Mouse (Mus musculus) gastrocnemius, postnatal 14 days (tissue): ENCODE results near the gene Fam168a. TPM values are rescaled to one million over a fixed set of nuclear protein-coding genes. Genes with fewer than 3 reads are reported as not detected.

Experiments used
- DNase-seq: peaks from one replicate; pipeline ENCODE4 v3.0.0; 2021; ENCODE audit warnings: mixed read lengths
- intact Hi-C: fragments of 180-260 bp; cut with DNase I; formaldehyde crosslinking; loops from one replicate; pipeline ENCODE4 v1.15.1; 2025; ENCODE audit warnings: low total_unique reads
- total RNA-seq, 2 experiments: library from RNA; stranded (reverse); gene quantifications; 2 replicates each; pipeline ENCODE4 v1.2.3; 2021

Fam168a gene
- total RNA-seq, 2 experiments from 2014 or later = 40.1 to 44.0 TPM

DNA sequence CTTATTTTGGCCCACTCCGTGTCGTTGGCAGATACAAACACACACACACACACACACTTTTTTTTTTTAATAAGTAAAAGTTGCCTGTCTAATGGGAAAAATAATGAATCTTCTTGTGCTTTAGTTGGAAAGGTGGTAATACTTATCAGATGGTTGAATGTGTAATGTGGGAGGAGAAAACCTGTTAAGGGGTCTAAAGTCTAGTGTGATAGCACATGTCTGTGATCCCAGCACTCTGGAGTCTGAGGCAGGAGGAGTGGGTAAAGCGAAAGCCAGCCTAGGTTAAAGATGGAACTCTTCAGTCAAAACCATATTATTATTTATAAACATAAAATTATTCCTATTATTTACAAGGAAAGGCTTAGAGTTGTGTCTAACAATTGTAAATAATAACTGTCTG is 61.6 kb downstream of the Fam168a start:
- DNase-seq = no peak
- intact Hi-C loops = no loop called here

- DNase-seq = no peak
- intact Hi-C loops = no loop called here
Measured at GRCm38 (mm10) chr7:100769534-100770083, 63.2 kb downstream of the Fam168a start.

DNA sequence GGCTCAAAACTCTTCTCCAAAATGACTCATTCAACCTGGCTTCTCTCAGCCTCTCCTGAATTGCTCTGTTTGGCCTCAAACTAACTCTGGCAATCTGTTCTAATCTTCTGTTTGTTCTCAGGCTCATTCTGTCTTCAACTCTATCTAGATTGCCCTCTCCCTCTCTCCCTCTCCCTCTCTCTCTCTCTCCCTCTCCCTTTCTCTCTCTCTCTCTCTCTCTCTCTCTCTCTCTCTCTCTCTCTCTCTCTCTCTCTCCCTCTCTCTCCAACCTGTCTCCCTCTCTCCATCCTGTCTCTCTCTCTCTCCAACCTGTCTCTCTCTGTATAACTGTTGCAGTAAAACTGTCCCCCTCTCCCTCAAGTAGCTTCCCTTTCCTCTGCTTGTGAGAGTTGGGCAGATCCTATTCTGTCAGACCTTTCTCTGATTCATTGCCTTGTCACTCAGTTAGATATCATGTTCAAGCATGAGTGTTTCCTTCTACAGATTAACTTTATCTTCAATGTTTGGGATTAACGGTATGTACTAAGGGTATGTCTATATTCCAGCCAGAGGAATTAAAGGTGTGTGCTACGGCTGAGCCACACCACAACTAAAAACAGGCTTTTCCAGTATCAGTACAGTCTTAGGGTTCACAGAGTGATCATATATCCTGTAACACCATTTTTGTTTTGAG is 64.4 kb downstream of the Fam168a start:
- intact Hi-C loops = no loop called here

GRCm38 (mm10) chr7:100774189-100774588 is 67.8 kb downstream of the Fam168a start:
- intact Hi-C loops = no loop called here
- DNase-seq = no peak

More for the DNA sequence above, 64.4 kb downstream of the Fam168a start:
- no peak for DNase-seq

- intact Hi-C loops = no loop called here
- no peak for DNase-seq
Measured at GRCm38 (mm10) chr7:100775810-100776209, 69.4 kb downstream of the Fam168a start.

DNA sequence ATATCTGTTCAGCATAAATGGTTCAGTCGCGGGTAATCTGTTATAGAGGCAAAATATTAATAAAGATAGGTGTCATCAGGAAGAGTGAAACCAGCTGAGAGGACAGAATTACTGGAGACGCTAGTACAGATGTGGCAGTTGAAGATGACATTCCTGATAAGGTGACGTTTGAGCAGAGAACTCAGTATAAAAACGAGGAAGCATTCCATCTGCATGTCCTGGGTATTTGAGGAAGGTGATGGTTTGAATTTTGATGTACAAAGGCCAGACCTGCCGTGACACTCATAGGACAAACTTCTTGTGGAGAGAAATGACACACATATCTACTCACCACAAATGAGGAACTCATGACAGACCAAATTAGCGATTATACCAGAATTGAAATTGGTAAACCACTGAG is 73.8 kb downstream of the Fam168a start:
- no peak for DNase-seq
- intact Hi-C loops = no loop called here

GRCm38 (mm10) chr7:100784650-100785049 is 78.2 kb downstream of the Fam168a start:
- no peak for DNase-seq
- intact Hi-C loops = no loop called here

- DNase-seq = no peak
- intact Hi-C loops = no loop called here
Measured at GRCm38 (mm10) chr7:100785426-100785825, 79.0 kb downstream of the Fam168a start.

DNA sequence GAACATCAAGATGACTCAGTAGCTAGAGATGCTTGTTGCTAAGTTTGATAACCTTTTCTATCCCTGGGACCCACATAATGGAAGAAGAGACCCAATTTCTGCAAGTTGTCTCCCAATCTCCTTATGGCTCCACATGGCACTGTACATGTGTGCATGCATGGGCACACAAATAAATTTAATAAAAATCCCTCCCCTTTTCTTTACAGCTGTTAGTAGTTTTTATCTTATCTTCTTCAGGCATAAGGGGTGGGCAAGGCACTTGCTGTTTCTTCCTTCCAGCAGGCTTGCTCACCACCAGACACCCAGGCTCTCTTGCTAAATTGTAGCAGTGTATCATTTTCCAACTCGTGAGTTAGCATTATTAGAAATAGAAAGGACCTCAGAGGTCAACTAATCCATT is 79.6 kb downstream of the Fam168a start:
- DNase-seq = no peak
- intact Hi-C loops = no loop called here

- intact Hi-C loops = no loop called here
- peak; percentile 56 for DNase-seq
Measured at GRCm38 (mm10) chr7:100788291-100788690, 81.9 kb downstream of the Fam168a start.

DNA sequence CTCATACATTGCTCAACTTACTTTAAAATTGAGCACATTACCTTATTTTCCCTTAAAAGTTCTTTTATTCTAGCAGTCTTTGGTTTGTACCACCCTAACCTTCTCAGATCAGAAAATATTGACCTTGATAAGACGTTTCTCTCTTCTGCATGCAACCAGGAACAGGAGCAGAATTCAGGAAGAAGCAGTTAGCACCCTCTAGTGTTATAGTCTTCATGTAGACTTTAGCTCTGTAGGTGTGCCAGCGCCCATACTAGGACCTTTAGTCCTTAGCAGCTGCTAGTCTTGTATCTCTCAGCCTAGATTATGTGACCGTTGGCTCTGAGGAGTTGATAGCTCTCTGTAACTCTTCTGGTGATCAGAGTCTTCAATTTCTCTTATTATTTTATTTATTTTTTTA is 92.4 kb downstream of the Fam168a start:
- no peak for DNase-seq
- intact Hi-C loops = loop anchor here (5.0 kb wide), 1 partner anchor 112 kb away; no protein-coding TSS in a partner anchor

GRCm38 (mm10) chr7:100805391-100805790 is 99.0 kb downstream of the Fam168a start:
- intact Hi-C loops = no loop called here
- DNase-seq = no peak

DNA sequence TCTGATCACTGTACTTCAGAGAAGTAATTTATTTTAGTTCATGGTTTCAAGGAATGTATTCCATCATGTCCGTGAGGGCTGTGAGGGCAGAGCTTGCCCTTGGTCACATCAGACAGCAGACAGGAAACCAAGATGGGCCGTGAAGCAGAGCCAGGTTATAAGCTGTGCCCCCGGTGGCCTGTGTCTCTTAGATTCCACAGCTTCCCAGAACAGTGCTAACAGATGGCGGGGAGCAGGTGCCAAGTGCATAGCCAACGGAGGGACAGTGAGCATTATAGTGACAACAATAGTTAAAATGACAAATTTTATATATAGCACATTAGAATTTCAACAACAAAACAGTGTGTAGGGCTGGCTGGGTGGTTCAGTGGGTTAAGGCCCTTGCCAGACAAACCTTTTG is 105.5 kb downstream of the Fam168a start:
- DNase-seq = no peak
- intact Hi-C loops = no loop called here

DNA sequence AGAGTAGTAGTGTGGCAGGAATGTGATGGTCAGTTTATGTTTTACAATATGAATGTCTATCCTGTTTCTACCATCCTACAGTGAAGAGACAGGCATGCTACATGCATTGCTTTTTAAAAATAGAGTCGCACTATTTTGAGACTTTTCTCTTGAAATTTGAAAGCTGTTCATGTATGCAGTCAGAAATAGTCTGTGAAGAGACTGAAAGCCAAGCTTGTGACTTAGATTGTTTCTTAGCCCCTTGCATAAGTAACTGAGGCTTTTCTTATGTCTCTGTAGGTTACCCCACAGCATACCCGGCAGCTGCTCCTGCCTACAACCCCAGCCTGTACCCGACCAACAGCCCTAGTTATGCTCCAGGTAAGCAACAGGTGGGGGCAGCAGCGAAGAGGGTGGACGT is 106.2 kb downstream of the Fam168a start:
- DNase-seq = no peak
- intact Hi-C loops = no loop called here

- DNase-seq = no peak
- intact Hi-C loops = no loop called here
Measured at GRCm38 (mm10) chr7:100815900-100816570, 109.6 kb downstream of the Fam168a start.

- no peak for DNase-seq
- intact Hi-C loops = no loop called here
Measured at GRCm38 (mm10) chr7:100816759-100817441, 110.5 kb downstream of the Fam168a start.

DNA sequence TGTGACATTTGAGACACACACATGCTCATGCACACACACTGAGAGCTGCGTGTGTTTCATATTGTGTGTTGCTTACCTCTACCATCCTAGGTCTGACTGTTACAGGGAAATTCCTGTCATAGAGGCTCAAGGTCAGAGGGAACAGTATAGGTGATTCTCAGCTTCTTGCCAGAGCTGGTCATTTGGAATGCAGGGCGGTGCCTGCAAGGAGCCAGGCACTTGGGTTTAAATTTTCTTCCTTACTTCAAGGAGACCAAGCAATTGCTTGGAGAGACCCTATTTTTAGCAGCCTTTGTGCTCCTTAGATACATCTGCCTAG is 111.0 kb downstream of the Fam168a start:
- DNase-seq = no peak
- intact Hi-C loops = no loop called here

DNA sequence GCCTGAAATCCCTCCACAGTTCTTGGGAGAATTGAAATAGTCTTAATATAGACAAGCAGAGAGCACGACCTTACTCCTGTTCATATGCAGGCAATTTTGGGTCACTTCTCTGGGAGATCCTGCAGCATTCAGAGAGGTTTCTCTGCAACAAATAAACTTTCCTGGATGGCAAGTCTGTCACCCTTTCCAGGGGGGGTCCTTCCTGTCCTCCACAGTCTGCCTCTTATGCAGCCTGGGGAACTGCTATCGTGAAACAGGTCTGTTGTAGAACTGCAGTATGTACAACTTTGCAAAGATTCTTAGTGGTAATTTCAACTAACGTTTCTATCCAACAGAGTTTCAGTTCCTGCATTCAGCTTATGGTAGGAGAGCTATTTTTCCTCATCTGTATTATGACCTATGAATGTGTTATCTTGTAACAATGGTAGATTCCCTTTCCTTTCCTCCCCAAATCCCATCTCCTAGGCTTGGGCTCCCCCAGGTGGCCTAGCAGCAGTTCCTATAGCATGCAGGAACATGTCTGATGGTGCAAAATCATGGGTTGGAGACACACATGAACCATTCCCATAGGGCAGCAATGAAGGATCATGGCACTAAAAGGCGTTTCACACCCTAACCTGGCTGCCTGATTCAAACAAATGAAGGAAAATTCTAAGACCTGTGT is 112.1 kb downstream of the Fam168a start:
- no peak for DNase-seq
- intact Hi-C loops = no loop called here

DNA sequence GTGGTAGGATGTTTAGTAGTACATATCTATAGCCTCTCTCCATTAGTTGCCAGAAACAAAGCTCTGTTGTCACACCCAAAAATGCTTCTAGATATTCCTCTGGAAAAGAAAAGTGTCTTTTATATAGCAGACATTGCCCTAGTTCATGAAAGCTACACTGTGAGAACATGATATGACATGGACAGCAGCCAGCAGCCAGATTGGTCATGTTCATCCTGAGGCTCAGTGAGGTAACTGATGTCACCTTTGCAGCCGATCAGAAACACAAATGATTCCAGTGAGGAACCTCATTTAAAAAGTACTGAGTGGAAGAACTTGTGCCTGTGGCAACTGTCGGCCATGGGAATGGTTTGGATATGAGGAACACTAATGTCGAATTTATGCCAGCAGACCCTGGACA is 118.2 kb downstream of the Fam168a start:
- peak; percentile 38 for DNase-seq
- intact Hi-C loops = no loop called here

- intact Hi-C loops = no loop called here
- DNase-seq = no peak
Measured at GRCm38 (mm10) chr7:100828549-100828948, 122.1 kb downstream of the Fam168a start.
